Mouse (Mus musculus) myocyte (in vitro differentiated cells): ENCODE results near the gene CN725425. TPM values are rescaled to one million over a fixed set of nuclear protein-coding genes. Genes with fewer than 3 reads are reported as not detected.

Experiments
- H3K27me3 ChIP-seq: one replicate; pipeline ENCODE4 v1.6.1; 2011; ENCODE audit not compliant: control insufficient read depth, insufficient read depth, insufficient read length
- H3K36me3 ChIP-seq: one replicate; pipeline ENCODE4 v1.6.1; 2011; ENCODE audit not compliant: control insufficient read depth, insufficient read depth
- H3K4me2 ChIP-seq: one replicate; pipeline ENCODE4 v1.6.1; 2011; ENCODE audit warnings: low read depth, control low read depth
- H3K4me3 ChIP-seq: one replicate; pipeline ENCODE4 v1.5.1; 2011; ENCODE audit warnings: mild to moderate bottlenecking, control low read depth, moderate library complexity
- H3K79me2 ChIP-seq: one replicate; pipeline ENCODE4 v1.6.1; 2011; ENCODE audit not compliant: control insufficient read depth, insufficient read depth
- H3ac ChIP-seq: one replicate; pipeline ENCODE4 v1.6.1; 2011; ENCODE audit not compliant: control insufficient read depth, insufficient read length
- CEBPB ChIP-seq: IDR thresholded peaks from 2 replicates; pipeline ENCODE4 v1.6.1; 2011; ENCODE audit warnings: mild to moderate bottlenecking, moderate library complexity; ENCODE audit not compliant: poor library complexity, insufficient read depth, severe bottlenecking
- E2F4 ChIP-seq: IDR thresholded peaks from one replicate; pipeline ENCODE4 v1.6.1; 2011; ENCODE audit warnings: mild to moderate bottlenecking, control low read depth, moderate library complexity; ENCODE audit not compliant: insufficient read depth
- MAX ChIP-seq: IDR thresholded peaks from one replicate; pipeline ENCODE4 v1.6.1; 2011; ENCODE audit warnings: low read depth, mild to moderate bottlenecking, control low read depth
- MYOD1 ChIP-seq, 3 experiments: IDR thresholded peaks; one replicate each; pipeline ENCODE4 v1.6.1; 2011; ENCODE audit warnings: control low read depth in 2 of 3, low read depth in 2 of 3, mild to moderate bottlenecking in 2 of 3, moderate library complexity in 1 of 3; ENCODE audit not compliant: insufficient read length in 2 of 3, control insufficient read depth in 1 of 3
- MYOG ChIP-seq, 3 experiments: IDR thresholded peaks; one replicate each; pipeline ENCODE4 v1.6.1; 2011; ENCODE audit warnings: control low read depth in 2 of 3, low read depth in 2 of 3, mild to moderate bottlenecking in 2 of 3; ENCODE audit not compliant: insufficient read length in 2 of 3, control insufficient read depth in 1 of 3, insufficient read depth in 1 of 3
- POLR2A ChIP-seq: IDR thresholded peaks from one replicate; pipeline ENCODE4 v1.6.1; 2011; ENCODE audit warnings: low read depth, mild to moderate bottlenecking, control low read depth, moderate library complexity; ENCODE audit not compliant: insufficient read length
- POLR2AphosphoS2 ChIP-seq: IDR thresholded peaks from one replicate; pipeline ENCODE4 v1.6.1; 2011; ENCODE audit warnings: low read depth, control low read depth; ENCODE audit not compliant: insufficient read length
- REST ChIP-seq: IDR thresholded peaks from one replicate; pipeline ENCODE4 v1.6.1; 2011; ENCODE audit warnings: mild to moderate bottlenecking, control low read depth, moderate library complexity; ENCODE audit not compliant: insufficient read depth, insufficient read length
- SRF ChIP-seq: IDR thresholded peaks from one replicate; pipeline ENCODE4 v1.6.1; 2011; ENCODE audit warnings: low read depth; ENCODE audit not compliant: control insufficient read depth, insufficient read length
- TCF12 ChIP-seq: IDR thresholded peaks from one replicate; pipeline ENCODE4 v1.6.1; 2011; ENCODE audit warnings: mild to moderate bottlenecking, control low read depth; ENCODE audit not compliant: poor library complexity, insufficient read depth, severe bottlenecking
- TCF3 ChIP-seq: IDR thresholded peaks from one replicate; pipeline ENCODE4 v1.6.1; 2011; ENCODE audit warnings: low read depth, control low read depth; ENCODE audit not compliant: insufficient read length
- USF1 ChIP-seq: IDR thresholded peaks from one replicate; pipeline ENCODE4 v1.6.1; 2011; ENCODE audit warnings: low read depth, mild to moderate bottlenecking, control low read depth, moderate library complexity
- polyA plus RNA-seq: library from polyadenylated mRNA; unstranded; fragments of >200 nt; fragmentation: generic; extraction: Trizol; gene quantifications from one replicate; pipeline ENCODE4 v1.2.1, GENCODE M21; 2012; ENCODE audit warnings: missing spikeins

CN725425 gene
- polyA plus RNA-seq, result not detected

- H3K79me2 ChIP-seq, result no peaks in the 10 kb centered on the region
- no peak within 1 kb of the TSS for H3K4me3 ChIP-seq
- TF ChIP-seq SRF (no peak), POLR2A (no peak), MYOD1 (IDR thresholded peaks at IDR 0.05; ENCODE audit: control insufficient read depth in 1 of 3, insufficient read length in 2 of 3, low read depth in 2 of 3) (no peak), REST (no peak), MYOG (IDR thresholded peaks at IDR 0.05; ENCODE audit: control insufficient read depth in 1 of 3, insufficient read depth in 1 of 3, insufficient read length in 2 of 3, low read depth in 2 of 3) (peak in 1 of 3 experiments; percentile 36), TCF3 (no peak), CEBPB (no peak)
- no peaks in the 10 kb centered on the region for H3K27me3 ChIP-seq
- H3K4me2 ChIP-seq, result no peak within 1 kb of the TSS
- no peaks in the 10 kb centered on the region for H3K36me3 ChIP-seq
- no peak within 1 kb of the TSS for H3ac ChIP-seq
Measured at GRCm38 (mm10) chr15:91199256-91199905, at the start of gene CN725425. CN725425 (plus strand) TSS chr15:91199494.

- H3K27me3 ChIP-seq, result no peaks in the 10 kb centered on the region
- H3K4me2 ChIP-seq, result peak overlapping the region; percentile 69
- H3K36me3 ChIP-seq, result no peaks in the 10 kb centered on the region
- no peak overlapping the region for H3K4me3 ChIP-seq
- H3ac ChIP-seq, result no peak overlapping the region
- no peaks in the 10 kb centered on the region for H3K79me2 ChIP-seq
- TF ChIP-seq POLR2A, result no peak
- TF ChIP-seq TCF12, result no peak
- no peak for TF ChIP-seq MAX
- no peak for TF ChIP-seq CEBPB
- TF ChIP-seq E2F4, result no peak
- TF ChIP-seq POLR2AphosphoS2, result no peak
- TF ChIP-seq SRF, result no peak
- TF ChIP-seq TCF3, result no peak
- no peak for TF ChIP-seq MYOG (IDR thresholded peaks at IDR 0.05; ENCODE audit: control insufficient read depth in 1 of 3, insufficient read depth in 1 of 3, insufficient read length in 2 of 3, low read depth in 2 of 3)
- no peak for TF ChIP-seq MYOD1 (IDR thresholded peaks at IDR 0.05; ENCODE audit: control insufficient read depth in 1 of 3, insufficient read length in 2 of 3, low read depth in 2 of 3)
- no peak for TF ChIP-seq REST
Measured at GRCm38 (mm10) chr15:91152592-91152991, 46.7 kb upstream of the CN725425 start.

DNA sequence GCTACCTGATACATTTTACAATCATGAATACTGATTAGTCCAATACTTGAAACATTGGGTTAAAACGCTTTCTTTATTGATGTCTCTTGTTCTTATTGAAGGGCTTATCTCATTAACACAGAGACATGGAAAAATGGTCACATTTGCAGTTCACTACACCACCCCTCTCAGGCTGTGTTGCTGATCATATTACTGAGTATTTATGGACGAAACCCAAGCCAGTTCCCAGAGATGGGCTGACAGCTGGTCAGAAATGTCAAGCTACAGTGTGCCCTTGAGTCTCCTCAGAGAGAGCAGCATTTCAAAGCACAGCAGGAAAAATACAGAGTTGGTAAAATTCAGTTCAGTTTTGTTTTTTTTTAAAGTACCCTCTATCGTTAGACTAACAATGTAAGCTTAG, 46.0 kb upstream of the CN725425 start:
- H3K4me2 ChIP-seq, result peak overlapping the region; percentile 69
- peak; percentile 85 for TF ChIP-seq TCF12
- TF ChIP-seq TCF3, result peak; percentile 8
- TF ChIP-seq E2F4, result no peak
- no peak for TF ChIP-seq POLR2AphosphoS2
- no peak for TF ChIP-seq USF1
- TF ChIP-seq MYOG (IDR thresholded peaks at IDR 0.05; ENCODE audit: control insufficient read depth in 1 of 3, insufficient read depth in 1 of 3, insufficient read length in 2 of 3, low read depth in 2 of 3), result peak in 2 of 3 experiments; percentile 68 to 98
- TF ChIP-seq CEBPB, result no peak
- peak; percentile 96 to 99 (median 97) for TF ChIP-seq MYOD1 (IDR thresholded peaks at IDR 0.05; ENCODE audit: control insufficient read depth in 1 of 3, insufficient read length in 2 of 3, low read depth in 2 of 3)
- no peaks in the 10 kb centered on the region for H3K79me2 ChIP-seq
- no peak overlapping the region for H3ac ChIP-seq
- no peaks in the 10 kb centered on the region for H3K27me3 ChIP-seq
- H3K36me3 ChIP-seq, result no peaks in the 10 kb centered on the region
- H3K4me3 ChIP-seq, result no peak overlapping the region

DNA sequence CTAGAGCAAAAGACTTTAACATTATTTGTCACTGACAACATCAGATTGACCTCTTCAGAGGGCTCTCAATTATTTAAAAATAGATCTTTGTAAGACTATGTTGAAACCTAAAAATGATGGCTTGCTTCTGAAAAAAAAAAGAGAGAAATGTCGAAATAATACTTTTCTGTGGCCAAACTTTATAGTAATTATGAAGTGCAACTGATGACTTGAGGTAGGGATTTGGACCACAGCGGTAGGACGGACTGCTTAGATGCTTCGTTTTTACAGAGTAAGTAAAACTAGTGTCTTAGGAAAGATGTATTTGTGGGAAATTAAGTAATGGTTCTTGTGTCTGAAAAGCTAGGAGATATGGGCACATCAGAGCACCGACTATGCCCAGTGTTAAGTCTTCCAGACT, 38.1 kb upstream of the CN725425 start:
- Histone ChIP-seq H3K4me3 (no peak overlapping the region), H3K36me3 (no peaks in the 10 kb centered on the region), H3K79me2 (no peaks in the 10 kb centered on the region), H3K4me2 (no peak overlapping the region), H3ac (no peak overlapping the region), H3K27me3 (no peaks in the 10 kb centered on the region)
- TF ChIP-seq CEBPB (no peak), MAX (no peak), MYOG (IDR thresholded peaks at IDR 0.05; ENCODE audit: control insufficient read depth in 1 of 3, insufficient read depth in 1 of 3, insufficient read length in 2 of 3, low read depth in 2 of 3) (no peak), TCF12 (no peak), POLR2A (no peak), SRF (no peak), TCF3 (no peak), MYOD1 (IDR thresholded peaks at IDR 0.05; ENCODE audit: control insufficient read depth in 1 of 3, insufficient read length in 2 of 3, low read depth in 2 of 3) (no peak), POLR2AphosphoS2 (no peak), E2F4 (no peak), REST (no peak), USF1 (no peak)

GRCm38 (mm10) chr15:91163454-91163853, 35.8 kb upstream of the CN725425 start:
- H3ac ChIP-seq, result no peak overlapping the region
- TF ChIP-seq SRF (no peak), CEBPB (no peak), MYOG (IDR thresholded peaks at IDR 0.05; ENCODE audit: control insufficient read depth in 1 of 3, insufficient read depth in 1 of 3, insufficient read length in 2 of 3, low read depth in 2 of 3) (no peak), USF1 (no peak), POLR2A (no peak), MAX (no peak), MYOD1 (IDR thresholded peaks at IDR 0.05; ENCODE audit: control insufficient read depth in 1 of 3, insufficient read length in 2 of 3, low read depth in 2 of 3) (no peak), POLR2AphosphoS2 (no peak), TCF12 (no peak), TCF3 (no peak), E2F4 (no peak)
- H3K4me3 ChIP-seq, result no peak overlapping the region
- no peaks in the 10 kb centered on the region for H3K27me3 ChIP-seq
- no peak overlapping the region for H3K4me2 ChIP-seq
- H3K79me2 ChIP-seq, result no peaks in the 10 kb centered on the region
- no peaks in the 10 kb centered on the region for H3K36me3 ChIP-seq
